Mouse (Mus musculus) CH12.LX (cell line): ENCODE measurements at regions not wholly inside any gene's neighbourhood (a gene's known extent, or its start where the extent isn't known, plus 50 kb on each side); places are given as distances from the start of the nearest gene placed in this dataset.

Source experiments
- DNase-seq: peaks from one replicate; pipeline ENCODE4 v3.0.0-alpha.2; 2013; ENCODE audit errors: extremely low read depth
- H3K27ac ChIP-seq: 2 replicates; pipeline ENCODE4 v1.5.1; 2012; ENCODE audit warnings: low read depth, mild to moderate bottlenecking, control low read depth, moderate library complexity; ENCODE audit not compliant: insufficient read depth
- H3K27me3 ChIP-seq: replicated peaks from 2 replicates; pipeline ENCODE3; 2012; ENCODE audit warnings: inconsistent platforms
- H3K36me3 ChIP-seq, 2 experiments: replicated peaks in 1 of 2; 2 replicates each; pipeline versions ENCODE3 to v1.6.1; 2012; ENCODE audit warnings: inconsistent platforms in 1 of 2, low read length in 1 of 2, mild to moderate bottlenecking in 1 of 2, mixed read lengths in 1 of 2, moderate library complexity in 1 of 2; ENCODE audit not compliant: control insufficient read depth in 1 of 2, insufficient read depth in 1 of 2
- H3K4me1 ChIP-seq, 2 experiments: 2 replicates each; pipeline ENCODE4 v1.6.1; 2012; ENCODE audit warnings: inconsistent platforms in 1 of 2, moderate library complexity in 1 of 2; ENCODE audit not compliant: insufficient read depth in 2 of 2, control insufficient read depth in 1 of 2
- H3K4me2 ChIP-seq: 2 replicates; pipeline ENCODE4 v1.6.1; 2012; ENCODE audit warnings: low read depth, mild to moderate bottlenecking, control low read depth; ENCODE audit not compliant: poor library complexity, insufficient read depth, severe bottlenecking
- H3K4me3 ChIP-seq, 3 experiments: fragments of 150-350 bp in 1 of 3; sonication (generic) in 1 of 3; replicated peaks in 1 of 3; 2 replicates each; pipeline versions ENCODE3 to v1.5.1; 2011 to 2012; ENCODE audit warnings: low read depth in 2 of 3, low read length in 2 of 3, mild to moderate bottlenecking in 2 of 3, moderate library complexity in 2 of 3, control low read depth in 1 of 3, improper control_type of control experiment in 1 of 3, inconsistent platforms in 1 of 3, mixed read lengths in 1 of 3; ENCODE audit not compliant: poor library complexity in 1 of 3
- H3K79me2 ChIP-seq: replicated peaks from 2 replicates; pipeline ENCODE4 v1.6.1; 2012; ENCODE audit warnings: mild to moderate bottlenecking, moderate library complexity; ENCODE audit not compliant: control insufficient read depth, poor library complexity, insufficient read depth, severe bottlenecking; ENCODE audit errors: extremely low read depth
- H3K9ac ChIP-seq: 2 replicates; pipeline ENCODE4 v1.6.1; 2012; ENCODE audit warnings: low read depth, mild to moderate bottlenecking, control low read depth, moderate library complexity; ENCODE audit not compliant: insufficient read depth
- H3K9me3 ChIP-seq: replicated peaks from 2 replicates; pipeline ENCODE3; 2012; ENCODE audit warnings: low read length, inconsistent platforms, mixed read lengths
- BHLHE40 ChIP-seq: IDR thresholded peaks from 2 replicates; pipeline ENCODE4 v1.6.1; 2011; ENCODE audit warnings: mild to moderate bottlenecking, low read depth, low read length, improper control_type of control experiment
- CHD1 ChIP-seq: IDR thresholded peaks from 2 replicates; pipeline ENCODE4 v1.6.1; 2012; ENCODE audit warnings: low read depth, low read length, improper control_type of control experiment, inconsistent platforms
- CHD2 ChIP-seq: IDR thresholded peaks from 2 replicates; pipeline ENCODE4 v1.6.1; 2011; ENCODE audit warnings: low read length, improper control_type of control experiment
- E2F4 ChIP-seq: IDR thresholded peaks from 2 replicates; pipeline ENCODE4 v1.6.1; 2011; ENCODE audit warnings: low read depth, low read length, improper control_type of control experiment; ENCODE audit not compliant: insufficient replicate concordance
- ELF1 ChIP-seq: IDR thresholded peaks from 2 replicates; pipeline ENCODE4 v1.6.1; 2014; ENCODE audit warnings: low read depth, mild to moderate bottlenecking, inconsistent platforms, low read length, improper control_type of control experiment
- EP300 ChIP-seq: IDR thresholded peaks from 2 replicates; pipeline ENCODE4 v1.6.1; 2011; ENCODE audit warnings: low read length, improper control_type of control experiment
- HCFC1 ChIP-seq: IDR thresholded peaks from 2 replicates; pipeline ENCODE4 v1.6.1; 2012; ENCODE audit warnings: low read depth, mild to moderate bottlenecking, inconsistent platforms, low read length, improper control_type of control experiment
- IRF4 ChIP-seq: IDR thresholded peaks from 2 replicates; pipeline ENCODE4 v1.6.1; 2014; ENCODE audit warnings: low read depth, mild to moderate bottlenecking, inconsistent platforms, low read length, improper control_type of control experiment
- KAT2A ChIP-seq: IDR thresholded peaks from 2 replicates; pipeline ENCODE4 v1.6.1; 2012; ENCODE audit warnings: low read length, improper control_type of control experiment, inconsistent platforms; ENCODE audit not compliant: insufficient replicate concordance
- MAFK ChIP-seq: IDR thresholded peaks from 2 replicates; pipeline ENCODE4 v1.6.1; 2011; ENCODE audit warnings: low read length, improper control_type of control experiment; ENCODE audit not compliant: insufficient replicate concordance
- MAX ChIP-seq: IDR thresholded peaks from 2 replicates; pipeline ENCODE4 v1.6.1; 2011; ENCODE audit warnings: low read length, improper control_type of control experiment
- MYC ChIP-seq: IDR thresholded peaks from 2 replicates; pipeline ENCODE4 v1.6.1; 2011; ENCODE audit warnings: low read depth, mild to moderate bottlenecking, improper control_type of control experiment, low read length
- NRF1 ChIP-seq: IDR thresholded peaks from 2 replicates; pipeline ENCODE4 v1.6.1; 2014; ENCODE audit warnings: low read depth, mild to moderate bottlenecking, inconsistent platforms, low read length, improper control_type of control experiment, moderate library complexity
- PAX5 ChIP-seq: IDR thresholded peaks from 2 replicates; pipeline ENCODE4 v1.6.1; 2012; ENCODE audit warnings: low read length, inconsistent platforms, mixed read lengths
- POLR2AphosphoS2 ChIP-seq: IDR thresholded peaks from 2 replicates; pipeline ENCODE4 v1.6.1; 2011; ENCODE audit warnings: low read depth, low read length, improper control_type of control experiment
- RAD21 ChIP-seq: IDR thresholded peaks from 2 replicates; pipeline ENCODE4 v1.6.1; 2011; ENCODE audit warnings: low read depth, mild to moderate bottlenecking, low read length, improper control_type of control experiment, moderate library complexity
- RCOR1 ChIP-seq: conservative IDR thresholded peaks from 2 replicates; pipeline ENCODE4 v1.6.1; 2012; ENCODE audit warnings: low read depth, mild to moderate bottlenecking, inconsistent platforms, low read length, improper control_type of control experiment
- SIN3A ChIP-seq: IDR thresholded peaks from 2 replicates; pipeline ENCODE4 v1.6.1; 2012; ENCODE audit warnings: low read length, improper control_type of control experiment, inconsistent platforms
- UBTF ChIP-seq: IDR thresholded peaks from 2 replicates; pipeline ENCODE4 v1.6.1; 2012; ENCODE audit warnings: low read depth, mild to moderate bottlenecking, inconsistent platforms, low read length, improper control_type of control experiment, moderate library complexity
- ZMIZ1 ChIP-seq: IDR thresholded peaks from 2 replicates; pipeline ENCODE4 v1.6.1; 2012; ENCODE audit warnings: low read depth, mild to moderate bottlenecking, inconsistent platforms, low read length, improper control_type of control experiment
- dilution Hi-C: fragments of 300-500 bp; cut with MboI; formaldehyde crosslinking; loops from 2 replicates; pipeline ENCODE4 v1.14.3; 2020; ENCODE audit warnings: low sequenced_read_pairs; ENCODE audit not compliant: extremely low pct_unique_long_range_greater_than_20kb, extremely low pct_ligation_motif_present
- in situ Hi-C: fragments of 300-500 bp; cut with MboI; formaldehyde crosslinking; loops from 3 replicates; pipeline ENCODE4 v1.14.3; 2019; ENCODE audit warnings: low sequenced_read_pairs, low pct_ligation_motif_present, low pct_unique_long_range_greater_than_20kb, mixed read lengths

- no peak for TF ChIP-seq HCFC1
- TF ChIP-seq, all 38 proteins: peak for 0
These were observed 112.6 kb upstream of the Max start (continued) for GRCm38 (mm10) chr12:77074602-77075001.

GRCm38 (mm10) chr12:77071700-77072099 is 109.7 kb upstream of the Max start:
- in situ Hi-C loops, result no loop called here

GRCm38 (mm10) chr12:77067938-77068337 is 105.9 kb upstream of the Max start:
- Histone ChIP-seq H3K4me3 (no peak overlapping the region), H3K4me1 (peaks cover 8 to 36% of the 10 kb centered on the region in 2 experiments; a peak in 3 of 4 replicates), H3K4me2 (no peak overlapping the region), H3K36me3 (no peaks in the 10 kb centered on the region), H3K79me2 (no peaks in the 10 kb centered on the region), H3K27me3 (no peaks in the 10 kb centered on the region), H3K9me3 (peaks cover 5% of the 10 kb centered on the region), H3K27ac (no peak overlapping the region), H3K9ac (no peak overlapping the region)
- in situ Hi-C loops (no loop called here), dilution Hi-C loops (no loop called here)
- TF ChIP-seq MAFK, result no peak
- no peak for TF ChIP-seq ELF1
- no peak for TF ChIP-seq RAD21
- TF ChIP-seq MYC, result no peak
- no peak for TF ChIP-seq BHLHE40
- no peak for TF ChIP-seq UBTF
- TF ChIP-seq RCOR1, result no peak
- TF ChIP-seq MAX, result no peak
- no peak for TF ChIP-seq ZMIZ1
- no peak for TF ChIP-seq PAX5
- TF ChIP-seq KAT2A, result no peak
- TF ChIP-seq CHD1, result no peak
- TF ChIP-seq NRF1, result no peak
- DNase-seq, result no peak

More at GRCm38 (mm10) chr12:77071700-77072099, 109.7 kb upstream of the Max start:
- Histone ChIP-seq H3K9me3 (no peaks in the 10 kb centered on the region), H3K4me2 (no peak overlapping the region), H3K4me1 (peaks cover 5 to 11% of the 10 kb centered on the region in 2 experiments; a peak in 3 of 4 replicates), H3K4me3 (no peak overlapping the region), H3K79me2 (no peaks in the 10 kb centered on the region), H3K36me3 (no peaks in the 10 kb centered on the region), H3K27me3 (no peaks in the 10 kb centered on the region), H3K27ac (no peak overlapping the region), H3K9ac (no peak overlapping the region)
- dilution Hi-C loops, result no loop called here
- no peak for DNase-seq
- TF ChIP-seq E2F4 (no peak), IRF4 (no peak), SIN3A (no peak), EP300 (no peak), RCOR1 (no peak), NRF1 (no peak), POLR2AphosphoS2 (no peak), ZMIZ1 (no peak), CHD2 (no peak)
